Mouse (Mus musculus): ENCODE data around the gene Il4i1. TPM values are rescaled to one million over a fixed set of nuclear protein-coding genes. Genes with fewer than 3 reads are reported as not detected.

The Il4i1 gene
- polyA plus RNA-seq, 1 experiment from 2014 or later = 0.78 TPM

DNA sequence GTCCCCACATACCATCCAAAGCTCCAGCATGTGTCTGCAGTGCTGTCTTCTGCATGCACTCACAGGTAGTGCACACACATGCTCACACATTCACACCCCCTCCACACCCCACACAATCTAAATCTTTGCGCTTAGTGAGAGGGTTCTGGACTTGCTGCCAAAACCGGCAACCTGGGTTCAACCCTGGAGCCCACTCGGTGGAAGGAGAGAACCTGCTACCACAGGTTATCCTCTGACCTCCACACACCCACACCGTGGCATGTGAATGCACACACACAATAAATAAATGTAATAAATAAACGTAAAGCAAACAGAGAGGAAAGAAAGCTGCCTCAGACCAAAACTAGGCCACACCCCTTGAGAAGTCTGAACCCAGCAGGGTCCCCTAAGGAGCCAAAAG lies 31.6 kb downstream of the Il4i1 start:
- DNase-seq (ENCODE audit: low spot score) (no peak), ATAC-seq (ENCODE audit: low read depth) (no peak)
- Histone ChIP-seq H3K36me3 (ENCODE audit: control insufficient read depth, insufficient read depth, low read length) (peaks cover 51% of the 10 kb centered on the region), H3K4me3 (ENCODE audit: low read depth, low read length) (peak overlapping the region; percentile 68), H3K9ac (ENCODE audit: low read depth, low read length) (peak overlapping the region; percentile 57), H3K4me1 (ENCODE audit: control insufficient read depth, insufficient read depth, low read length) (peaks cover 14% of the 10 kb centered on the region), H3K27ac (replicated peaks; ENCODE audit: low read depth, low read length) (no peak overlapping the region), H3K27me3 (replicated peaks; ENCODE audit: control insufficient read depth, insufficient read depth, low read length) (no peaks in the 10 kb centered on the region), H3K4me2 (ENCODE audit: low read depth, low read length) (peak overlapping the region; percentile 66), H3K9me3 (ENCODE audit: control insufficient read depth, low read length) (no peaks in the 10 kb centered on the region)
- 81% methylated on average over 5 of the region's 5 CpGs for WGBS

DNA sequence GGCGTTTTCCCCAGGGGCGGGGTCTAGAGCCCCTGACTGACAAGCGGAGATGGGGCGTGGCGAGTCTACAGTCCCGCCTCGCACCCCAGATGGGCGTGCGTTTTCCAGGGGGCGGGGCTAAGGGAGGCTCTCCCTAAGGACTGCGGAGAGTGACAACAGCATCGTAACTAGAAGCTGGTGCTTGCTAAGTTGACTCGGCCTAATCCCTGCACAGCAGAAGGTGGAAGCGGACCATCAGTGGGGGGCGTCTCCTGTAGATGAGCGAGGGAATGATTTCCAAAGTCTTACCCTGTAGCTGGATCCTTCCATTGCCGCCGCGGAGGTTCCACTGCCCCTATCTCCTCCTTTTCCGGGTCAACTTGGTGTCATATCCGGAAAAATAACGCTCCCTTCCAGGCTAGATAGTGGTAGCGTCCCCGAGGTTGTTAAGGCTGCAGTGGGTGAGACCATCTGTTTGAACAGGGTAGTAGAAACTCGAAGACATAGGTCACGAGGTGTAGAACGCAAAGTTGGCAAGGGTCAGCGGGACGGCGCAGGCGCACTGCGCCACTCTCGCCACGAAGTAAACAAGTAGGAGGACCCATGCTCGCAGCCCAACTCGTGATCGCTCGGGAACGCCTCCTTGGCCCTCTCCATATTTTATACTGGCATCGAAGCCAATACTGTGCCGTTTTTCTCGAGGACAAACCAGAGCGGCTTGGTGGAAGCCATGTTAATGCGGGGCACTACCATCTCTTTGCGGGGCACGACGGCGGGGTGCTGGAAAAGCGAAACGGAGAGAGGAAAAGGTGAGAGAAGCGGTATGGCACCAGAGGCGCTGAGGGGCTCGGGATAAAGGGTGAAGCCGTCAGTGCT lies 32.6 kb downstream of the Il4i1 start, which contains the start of the genes Akt1s1 and Tbc1d17:
Gene Akt1s1, plus strand, starts transcription at position 431 of the 855 bp plus-strand sequence.
Gene Tbc1d17, minus strand, starts transcription at position 519 of the 855 bp plus-strand sequence.
- H3K4me1 ChIP-seq (ENCODE audit: control insufficient read depth, insufficient read depth, low read length) = peaks cover 18% of the 10 kb centered on the region
- peak within 1 kb of the TSS; percentile 95 for H3K27ac ChIP-seq (replicated peaks; ENCODE audit: low read depth, low read length)
- DNase-seq (ENCODE audit: low spot score) (peak; percentile 99), ATAC-seq (ENCODE audit: low read depth) (peak; percentile 89)
- peak within 1 kb of the TSS; percentile 66 for H3K4me2 ChIP-seq (ENCODE audit: low read depth, low read length)
- peak within 1 kb of the TSS; percentile 81 for H3K9ac ChIP-seq (ENCODE audit: low read depth, low read length)
- peak within 1 kb of the TSS; percentile 68 for H3K4me3 ChIP-seq (ENCODE audit: low read depth, low read length)
- no peaks in the 10 kb centered on the region for H3K9me3 ChIP-seq (ENCODE audit: control insufficient read depth, low read length)
- 1% methylated on average over 52 of the region's 54 CpGs for WGBS
- H3K27me3 ChIP-seq (replicated peaks; ENCODE audit: control insufficient read depth, insufficient read depth, low read length) = no peaks in the 10 kb centered on the region
- peaks cover 50% of the 10 kb centered on the region for H3K36me3 ChIP-seq (ENCODE audit: control insufficient read depth, insufficient read depth, low read length)

- Histone ChIP-seq H3K4me3 (ENCODE audit: low read depth, low read length) (peak overlapping the region; percentile 68), H3K27ac (replicated peaks; ENCODE audit: low read depth, low read length) (peak overlapping the region; percentile 95), H3K4me2 (ENCODE audit: low read depth, low read length) (peak overlapping the region; percentile 66), H3K9ac (ENCODE audit: low read depth, low read length) (peak overlapping the region; percentile 81), H3K27me3 (replicated peaks; ENCODE audit: control insufficient read depth, insufficient read depth, low read length) (no peaks in the 10 kb centered on the region), H3K36me3 (ENCODE audit: control insufficient read depth, insufficient read depth, low read length) (peaks cover 42% of the 10 kb centered on the region), H3K4me1 (ENCODE audit: control insufficient read depth, insufficient read depth, low read length) (peaks cover 23% of the 10 kb centered on the region), H3K9me3 (ENCODE audit: control insufficient read depth, low read length) (no peaks in the 10 kb centered on the region)
- DNase-seq (ENCODE audit: low spot score) = peak; percentile 97
- WGBS = under 1% methylated on average over 39 of the region's 41 CpGs
- ATAC-seq (ENCODE audit: low read depth) = peak; percentile 72
Observed at GRCm38 (mm10) chr7:44849416-44850111, 33.4 kb downstream of the Il4i1 start.

DNA sequence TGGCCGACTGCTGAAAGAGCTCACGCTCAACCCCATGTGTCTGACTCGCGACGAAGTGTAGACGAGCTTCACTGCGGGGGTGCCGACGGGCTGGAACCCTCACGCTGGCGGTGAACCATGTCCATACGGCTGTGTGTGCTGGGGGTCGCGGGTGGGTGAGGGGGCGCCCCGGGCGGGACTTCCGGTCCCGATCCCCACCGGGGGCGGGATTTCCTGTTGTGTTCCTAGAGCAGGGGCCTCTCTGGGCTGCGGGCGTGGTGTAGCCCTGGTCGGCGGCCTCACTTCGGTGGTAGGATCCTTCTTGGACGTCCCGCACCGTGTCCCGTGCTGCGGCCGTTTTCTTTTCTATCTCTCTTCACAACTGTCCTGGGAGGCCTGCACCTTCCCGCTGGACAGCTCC lies 34.0 kb downstream of the Il4i1 start:
- peak overlapping the region; percentile 68 for H3K4me3 ChIP-seq (ENCODE audit: low read depth, low read length)
- peaks cover 27% of the 10 kb centered on the region for H3K4me1 ChIP-seq (ENCODE audit: control insufficient read depth, insufficient read depth, low read length)
- no peaks in the 10 kb centered on the region for H3K9me3 ChIP-seq (ENCODE audit: control insufficient read depth, low read length)
- 1% methylated on average over 12 of the region's 33 CpGs for WGBS
- peak overlapping the region; percentile 81 for H3K9ac ChIP-seq (ENCODE audit: low read depth, low read length)
- H3K4me2 ChIP-seq (ENCODE audit: low read depth, low read length) = peak overlapping the region; percentile 66
- DNase-seq (ENCODE audit: low spot score) (peak; percentile 93), ATAC-seq (ENCODE audit: low read depth) (peak; percentile 31)
- H3K27me3 ChIP-seq (replicated peaks; ENCODE audit: control insufficient read depth, insufficient read depth, low read length) = no peaks in the 10 kb centered on the region
- H3K27ac ChIP-seq (replicated peaks; ENCODE audit: low read depth, low read length) = peak overlapping the region; percentile 95
- H3K36me3 ChIP-seq (ENCODE audit: control insufficient read depth, insufficient read depth, low read length) = peaks cover 36% of the 10 kb centered on the region

DNA sequence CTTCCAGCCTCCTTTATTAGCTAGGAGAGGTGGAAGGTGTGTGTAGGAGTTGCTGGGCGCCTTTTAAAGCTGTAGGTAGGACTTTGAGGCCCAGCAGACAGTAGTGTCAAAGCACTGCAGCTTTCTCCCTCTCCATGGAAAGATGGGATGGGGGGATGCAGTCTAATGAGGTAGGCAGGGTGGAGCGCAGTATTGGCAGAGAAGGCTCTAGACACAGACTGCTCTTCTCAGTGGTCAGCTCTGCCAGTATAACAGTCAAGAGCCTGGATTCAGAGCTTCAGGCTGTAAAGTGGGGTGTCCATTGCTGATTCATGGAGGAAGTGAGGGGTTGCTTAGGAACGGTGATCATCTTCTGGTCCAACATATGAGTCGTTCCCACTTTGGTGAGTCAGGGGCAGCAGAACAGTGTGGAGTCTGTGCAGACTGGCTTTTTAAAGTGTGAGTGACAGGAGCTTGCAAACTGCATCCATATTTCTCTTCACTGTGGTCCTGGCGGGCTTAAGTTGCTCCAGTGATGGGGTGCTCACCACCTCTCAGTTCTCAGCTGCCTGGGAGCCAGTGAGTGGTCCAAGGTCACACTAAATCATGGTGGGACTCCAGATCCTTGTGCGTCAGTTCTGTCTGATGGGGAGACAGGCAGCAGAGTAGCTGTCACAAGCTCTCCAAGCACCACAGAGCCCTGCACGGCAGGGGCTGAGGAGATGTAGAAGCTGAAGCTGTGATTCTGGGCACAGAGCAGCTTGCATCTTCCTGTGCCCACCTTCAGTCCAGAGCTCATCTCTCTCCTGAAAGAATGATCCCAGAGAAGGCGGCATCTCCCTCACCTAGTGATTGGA lies 34.8 kb downstream of the Il4i1 start:
- Histone ChIP-seq H3K4me1 (ENCODE audit: control insufficient read depth, insufficient read depth, low read length) (peaks cover 30% of the 10 kb centered on the region), H3K9me3 (ENCODE audit: control insufficient read depth, low read length) (no peaks in the 10 kb centered on the region), H3K9ac (ENCODE audit: low read depth, low read length) (peak overlapping the region; percentile 81), H3K27ac (replicated peaks; ENCODE audit: low read depth, low read length) (peak overlapping the region; percentile 95), H3K4me3 (ENCODE audit: low read depth, low read length) (peak overlapping the region; percentile 68), H3K36me3 (ENCODE audit: control insufficient read depth, insufficient read depth, low read length) (peaks cover 28% of the 10 kb centered on the region), H3K27me3 (replicated peaks; ENCODE audit: control insufficient read depth, insufficient read depth, low read length) (no peaks in the 10 kb centered on the region), H3K4me2 (ENCODE audit: low read depth, low read length) (peak overlapping the region; percentile 66)
- DNase-seq (ENCODE audit: low spot score) (no peak), ATAC-seq (ENCODE audit: low read depth) (no peak)
- 83% methylated on average over 8 of the region's 8 CpGs for WGBS

DNA sequence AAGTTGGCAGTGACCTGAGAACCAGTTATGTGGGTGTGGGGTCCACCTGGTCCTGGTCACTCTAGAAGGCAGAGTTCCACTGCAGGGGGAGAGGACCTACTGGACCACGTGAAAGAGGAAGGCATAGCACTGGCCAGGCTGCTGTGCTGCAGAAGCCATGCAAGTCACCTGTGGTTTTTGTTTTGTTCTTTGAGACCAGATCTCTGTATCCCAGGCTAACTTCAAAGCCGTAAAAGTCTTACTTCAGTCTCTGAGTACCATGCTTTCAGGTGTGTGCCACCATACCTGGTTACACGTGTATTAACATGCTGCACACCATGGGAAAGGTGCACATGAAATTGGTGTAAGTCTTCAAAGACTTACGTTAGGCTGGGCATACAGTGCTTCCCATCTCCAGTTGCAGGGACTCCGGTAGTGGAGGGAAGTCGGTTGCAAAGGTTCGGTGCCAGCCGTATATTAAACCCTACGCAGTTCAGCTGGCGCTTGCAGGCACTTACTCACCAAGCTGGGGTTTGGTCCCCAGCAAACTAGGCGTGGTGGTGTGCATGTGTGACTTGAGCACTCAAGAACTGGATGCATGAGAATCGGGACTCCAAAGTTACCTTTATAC lies 35.5 kb downstream of the Il4i1 start:
- ATAC-seq (ENCODE audit: low read depth) (no peak), DNase-seq (ENCODE audit: low spot score) (no peak)
- H3K9me3 ChIP-seq (ENCODE audit: control insufficient read depth, low read length) = no peaks in the 10 kb centered on the region
- WGBS = 93% methylated on average over 12 of the region's 12 CpGs
- no peak overlapping the region for H3K4me2 ChIP-seq (ENCODE audit: low read depth, low read length)
- peaks cover 36% of the 10 kb centered on the region for H3K4me1 ChIP-seq (ENCODE audit: control insufficient read depth, insufficient read depth, low read length)
- no peaks in the 10 kb centered on the region for H3K27me3 ChIP-seq (replicated peaks; ENCODE audit: control insufficient read depth, insufficient read depth, low read length)
- H3K36me3 ChIP-seq (ENCODE audit: control insufficient read depth, insufficient read depth, low read length) = peaks cover 20% of the 10 kb centered on the region; the same call in 1 of the 2 replicates
- H3K27ac ChIP-seq (replicated peaks; ENCODE audit: low read depth, low read length) = no peak overlapping the region; the same call in 1 of the 2 replicates
- no peak overlapping the region for H3K9ac ChIP-seq (ENCODE audit: low read depth, low read length)
- no peak overlapping the region for H3K4me3 ChIP-seq (ENCODE audit: low read depth, low read length)

DNA sequence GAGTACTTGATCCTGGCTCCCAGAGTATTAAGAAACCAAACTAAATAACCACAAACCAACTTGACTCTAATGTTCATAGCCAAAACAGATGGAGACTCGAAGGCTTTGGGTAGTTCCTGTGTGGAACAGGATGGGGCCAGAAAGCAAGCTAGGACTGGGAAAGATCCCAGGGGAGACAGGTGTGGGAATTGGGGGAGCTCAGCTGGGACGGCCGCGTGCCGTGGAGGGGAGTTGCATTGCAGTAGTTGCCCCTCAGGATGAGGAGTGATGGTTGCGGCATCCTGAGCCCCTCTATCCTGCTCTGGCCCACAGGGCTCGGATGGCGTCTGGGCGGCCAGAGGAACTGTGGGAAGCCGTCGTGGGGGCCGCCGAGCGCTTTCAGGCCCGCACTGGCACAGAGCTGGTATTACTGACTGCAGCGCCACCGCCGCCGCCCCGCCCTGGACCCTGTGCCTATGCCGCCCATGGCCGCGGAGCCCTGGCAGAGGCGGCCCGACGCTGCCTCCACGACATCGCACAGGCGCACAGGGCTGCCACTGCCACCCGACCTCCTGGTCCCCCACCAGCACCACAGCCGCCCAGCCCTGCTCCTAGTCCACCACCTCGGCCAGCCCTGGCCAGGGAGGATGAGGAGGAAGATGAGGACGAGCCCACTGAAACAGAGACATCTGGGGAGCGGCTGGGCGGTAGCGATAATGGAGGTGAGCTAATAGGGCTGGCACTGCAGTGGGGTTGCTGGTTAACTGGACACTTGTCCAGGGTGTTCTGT lies 36.3 kb downstream of the Il4i1 start:
- Histone ChIP-seq H3K27me3 (replicated peaks; ENCODE audit: control insufficient read depth, insufficient read depth, low read length) (no peaks in the 10 kb centered on the region), H3K27ac (replicated peaks; ENCODE audit: low read depth, low read length) (no peak overlapping the region), H3K4me2 (ENCODE audit: low read depth, low read length) (no peak overlapping the region), H3K4me3 (ENCODE audit: low read depth, low read length) (no peak overlapping the region), H3K36me3 (ENCODE audit: control insufficient read depth, insufficient read depth, low read length) (peaks cover 18% of the 10 kb centered on the region; the same call in 1 of the 2 replicates), H3K9ac (ENCODE audit: low read depth, low read length) (no peak overlapping the region), H3K4me1 (ENCODE audit: control insufficient read depth, insufficient read depth, low read length) (peaks cover 35% of the 10 kb centered on the region), H3K9me3 (ENCODE audit: control insufficient read depth, low read length) (no peaks in the 10 kb centered on the region)
- DNase-seq (ENCODE audit: low spot score) (no peak), ATAC-seq (ENCODE audit: low read depth) (no peak)
- 93% methylated on average over 33 of the region's 36 CpGs for WGBS

All from embryonic facial prominence, embryonic 14.5 days (tissue).